Mouse (Mus musculus) stomach, embryonic 16.5 days (tissue): ENCODE results near the gene Olfr554. TPM values are rescaled to one million over a fixed set of nuclear protein-coding genes. Genes with fewer than 3 reads are reported as not detected.
"Not testable (repeated sequence)": the region's sequence is repeated elsewhere in the genome, so short reads cannot be mapped to it uniquely, and the experiment has no call there.

Experiments
- ATAC-seq: fragments of 200-750 bp; cut with Nextera tagmentation; 2 replicates; pipeline ENCODE4 v1.8.0; 2017; ENCODE audit warnings: moderate number of reproducible peaks, moderate TSS enrichment; ENCODE audit not compliant: insufficient read depth, low FRiP score
- H3K27ac ChIP-seq: fragments of 300-500 bp; sonication (generic); 2 replicates; pipeline ENCODE4 v1.5.1; 2014; ENCODE audit warnings: low read length
- H3K27me3 ChIP-seq: fragments of 300-500 bp; sonication (generic); 2 replicates; pipeline ENCODE4 v1.6.1; 2014; ENCODE audit warnings: low read length, control low read depth, mixed read lengths; ENCODE audit not compliant: control insufficient read depth, insufficient read depth
- H3K36me3 ChIP-seq: fragments of 300-500 bp; sonication (generic); 2 replicates; pipeline ENCODE4 v1.6.1; 2014; ENCODE audit warnings: low read length; ENCODE audit not compliant: control insufficient read depth, insufficient read depth
- H3K4me1 ChIP-seq: fragments of 300-500 bp; sonication (generic); 2 replicates; pipeline ENCODE4 v1.6.1; 2014; ENCODE audit warnings: low read length, control low read depth, mixed read lengths; ENCODE audit not compliant: control insufficient read depth, insufficient read depth
- H3K4me2 ChIP-seq: fragments of 300-500 bp; sonication (generic); 2 replicates; pipeline ENCODE4 v1.6.1; 2014; ENCODE audit warnings: low read depth, low read length, mixed read lengths
- H3K4me3 ChIP-seq: fragments of 300-500 bp; sonication (generic); replicated peaks from 2 replicates; pipeline ENCODE4 v1.5.1; 2014; ENCODE audit warnings: mild to moderate bottlenecking, low read length
- H3K9ac ChIP-seq: fragments of 300-500 bp; sonication (generic); 2 replicates; pipeline ENCODE4 v1.6.1; 2014; ENCODE audit warnings: low read length
- H3K9me3 ChIP-seq: fragments of 300-500 bp; sonication (generic); replicated peaks from 2 replicates; pipeline ENCODE4 v1.6.1; 2016; ENCODE audit warnings: low read length, control low read depth; ENCODE audit not compliant: control insufficient read depth
- WGBS: fragments of 180-500 bp; shearing (Covaris S2); extraction: QIAGEN DNeasy Blood & Tissue Kit; methylation state at CpG from one replicate; pipeline ENCODE4 v1.1.7; 2014; 5-methylcytosine and 5-hydroxymethylcytosine counted together
- polyA plus RNA-seq: library from polyadenylated mRNA; unstranded; fragments of >200 nt; fragmentation: Nextera tagmentation; extraction: Ambion mirVana; gene quantifications from 2 replicates; pipeline ENCODE4 v1.2.1, GENCODE M21; 2015

Olfr554 gene
- polyA plus RNA-seq, result not detected in 2 replicates

GRCm38 (mm10) chr7:102638132-102638531 lies at the start of gene Olfr554:
Gene Olfr554, plus strand, starts transcription at chr7:102638432.
- H3K4me3 ChIP-seq, result no peak within 1 kb of the TSS
- no peaks in the 10 kb centered on the region for H3K36me3 ChIP-seq
- 56% methylated on average over 1 of the region's 1 CpGs for WGBS
- H3K9ac ChIP-seq, result no peak within 1 kb of the TSS
- no peaks in the 10 kb centered on the region for H3K9me3 ChIP-seq
- H3K4me2 ChIP-seq, result no peak within 1 kb of the TSS
- H3K4me1 ChIP-seq, result no peaks in the 10 kb centered on the region
- no peaks in the 10 kb centered on the region for H3K27me3 ChIP-seq
- no peak within 1 kb of the TSS for H3K27ac ChIP-seq
- ATAC-seq, result no peak

DNA sequence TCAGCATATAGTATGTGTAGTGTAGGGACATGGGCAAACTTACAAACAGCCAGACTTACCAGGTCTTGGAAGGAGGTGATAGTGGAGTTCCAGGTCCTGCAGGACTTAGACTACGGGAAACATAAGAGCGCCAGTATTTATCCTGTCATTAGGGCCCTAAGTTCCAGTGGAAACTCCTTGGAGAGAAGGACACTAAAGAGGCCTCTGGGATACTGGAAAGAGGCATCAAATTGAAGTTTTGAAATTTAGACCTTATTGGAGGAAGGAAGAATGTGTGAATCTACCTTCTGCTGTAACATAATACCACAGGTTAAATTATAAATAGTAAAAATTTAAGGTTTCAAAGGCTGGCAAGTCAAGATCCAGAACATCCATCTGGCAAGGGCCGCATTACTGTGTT lies 46.4 kb upstream of the Olfr554 start, which contains the start of gene Olfr551:
Olfr551 (minus strand) TSS at position 101 of the 400 bp plus-strand sequence.
- WGBS, result 88% methylated on average over 3 of the region's 3 CpGs
- Histone ChIP-seq H3K27me3 (no peaks in the 10 kb centered on the region), H3K36me3 (no peaks in the 10 kb centered on the region), H3K4me3 (no peak within 1 kb of the TSS), H3K4me1 (no peaks in the 10 kb centered on the region), H3K9me3 (no peaks in the 10 kb centered on the region), H3K9ac (no peak within 1 kb of the TSS), H3K4me2 (no peak within 1 kb of the TSS), H3K27ac (no peak within 1 kb of the TSS)
- no peak for ATAC-seq

- Histone ChIP-seq H3K27me3 (no peaks in the 10 kb centered on the region), H3K36me3 (no peaks in the 10 kb centered on the region), H3K4me1 (no peaks in the 10 kb centered on the region), H3K4me2 (no peak within 1 kb of the TSS), H3K27ac (no peak within 1 kb of the TSS), H3K9me3 (no peaks in the 10 kb centered on the region), H3K9ac (no peak within 1 kb of the TSS), H3K4me3 (no peak within 1 kb of the TSS)
- no peak for ATAC-seq
- WGBS, result 57% methylated on average over 1 of the region's 1 CpGs
Observed at GRCm38 (mm10) chr7:102597378-102598031, 40.7 kb upstream of the Olfr554 start, which contains the start of gene Olfr552. Gene Olfr552, plus strand, starts transcription at chr7:102597770.

GRCm38 (mm10) chr7:102618118-102618517 lies 20.1 kb upstream of the Olfr554 start, which contains the start of gene Olfr553:
Gene Olfr553, minus strand, starts transcription at chr7:102618218.
- no peak for ATAC-seq

DNA sequence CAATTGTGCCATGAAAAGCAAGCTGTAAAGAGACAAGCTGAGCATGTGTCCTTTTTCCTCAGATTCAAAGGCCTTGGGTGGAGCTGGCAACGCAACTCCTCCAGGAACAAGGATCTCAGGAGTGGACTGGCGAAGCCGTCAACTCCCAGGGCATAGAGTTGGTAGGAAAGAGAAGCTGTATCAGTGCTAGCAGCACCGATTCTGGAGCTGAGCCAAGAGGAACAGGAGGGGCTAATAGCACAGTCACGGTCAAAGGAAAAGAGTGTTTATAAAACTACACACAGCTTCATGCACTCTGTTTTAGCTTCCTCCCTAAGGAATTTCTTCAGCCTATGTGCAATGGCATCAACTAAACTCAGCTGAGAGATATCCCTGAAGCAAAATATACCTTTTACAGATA lies 18.6 kb upstream of the Olfr554 start:
- Histone ChIP-seq H3K36me3 (no peaks in the 10 kb centered on the region), H3K9me3 (no peaks in the 10 kb centered on the region), H3K4me1 (no peaks in the 10 kb centered on the region), H3K4me2 (no peak overlapping the region), H3K27ac (no peak overlapping the region), H3K27me3 (no peaks in the 10 kb centered on the region), H3K4me3 (no peak overlapping the region), H3K9ac (no peak overlapping the region)
- 37% methylated on average over 5 of the region's 5 CpGs for WGBS
- ATAC-seq, result no peak; the same call in 1 of the 2 replicates

More at GRCm38 (mm10) chr7:102618118-102618517, 20.1 kb upstream of the Olfr554 start, which contains the start of gene Olfr553:
- Histone ChIP-seq H3K27me3 (no peaks in the 10 kb centered on the region), H3K27ac (no peak within 1 kb of the TSS), H3K36me3 (no peaks in the 10 kb centered on the region), H3K4me3 (no peak within 1 kb of the TSS), H3K4me2 (no peak within 1 kb of the TSS), H3K9me3 (no peaks in the 10 kb centered on the region), H3K9ac (no peak within 1 kb of the TSS), H3K4me1 (no peaks in the 10 kb centered on the region)

DNA sequence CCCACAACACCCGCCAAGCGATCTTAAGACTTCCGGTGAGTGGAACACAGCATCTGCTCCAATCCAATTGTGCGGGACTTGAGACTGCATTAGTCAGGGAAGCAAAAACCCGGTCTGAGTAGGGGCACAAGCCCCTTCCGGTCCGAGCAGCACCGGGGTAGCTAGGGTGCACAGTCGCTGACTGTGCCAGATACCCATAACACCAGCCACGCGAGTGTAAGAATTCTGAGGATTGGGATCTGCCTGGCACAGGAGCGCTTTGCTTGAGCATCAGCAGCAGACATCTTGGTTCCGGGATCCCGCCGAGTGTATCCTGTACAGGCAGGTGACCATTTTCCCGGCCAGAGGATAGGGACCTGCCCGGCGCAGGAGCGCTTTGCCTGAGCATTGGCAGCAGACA lies 17.9 kb upstream of the Olfr554 start:
- not testable (repeated sequence) for H3K27me3 ChIP-seq, H3K4me1 ChIP-seq, ATAC-seq, H3K36me3 ChIP-seq, H3K9me3 ChIP-seq, H3K27ac ChIP-seq, H3K4me3 ChIP-seq, H3K4me2 ChIP-seq, H3K9ac ChIP-seq
- 85% methylated on average over 17 of the region's 19 CpGs for WGBS

- ATAC-seq, result no peak
- Histone ChIP-seq H3K27me3 (no peaks in the 10 kb centered on the region), H3K27ac (no peak overlapping the region), H3K4me1 (no peaks in the 10 kb centered on the region), H3K9ac (no peak overlapping the region), H3K36me3 (no peaks in the 10 kb centered on the region), H3K4me3 (no peak overlapping the region), H3K4me2 (no peak overlapping the region), H3K9me3 (no peaks in the 10 kb centered on the region)
- 28% methylated on average over 3 of the region's 3 CpGs for WGBS
Observed at GRCm38 (mm10) chr7:102636665-102637064, 1.6 kb upstream of the Olfr554 start.

- not testable (repeated sequence) for H3K4me2 ChIP-seq, H3K4me3 ChIP-seq, H3K4me1 ChIP-seq, H3K27ac ChIP-seq, H3K9me3 ChIP-seq, H3K27me3 ChIP-seq, H3K36me3 ChIP-seq, ATAC-seq, H3K9ac ChIP-seq
- 91% methylated on average over 3 of the region's 4 CpGs for WGBS
Observed at GRCm38 (mm10) chr7:102644945-102645344, 6.7 kb downstream of the Olfr554 start.

GRCm38 (mm10) chr7:102658523-102658922 lies 20.3 kb downstream of the Olfr554 start, which contains the start of gene Olfr555:
Gene Olfr555, plus strand, starts transcription at chr7:102658823.
- no peaks in the 10 kb centered on the region for H3K27me3 ChIP-seq
- WGBS, result 71% methylated on average over 1 of the region's 1 CpGs
- no peak for ATAC-seq
- H3K27ac ChIP-seq, result no peak within 1 kb of the TSS
- H3K36me3 ChIP-seq, result no peaks in the 10 kb centered on the region
- H3K4me1 ChIP-seq, result no peaks in the 10 kb centered on the region
- H3K9me3 ChIP-seq, result no peaks in the 10 kb centered on the region
- no peak within 1 kb of the TSS for H3K9ac ChIP-seq
- H3K4me2 ChIP-seq, result no peak within 1 kb of the TSS
- H3K4me3 ChIP-seq, result no peak within 1 kb of the TSS
